Mouse (Mus musculus) B cell, adult 62 days (primary cell): ENCODE results near the gene Dynlt1f. TPM values are rescaled to one million over a fixed set of nuclear protein-coding genes. Genes with fewer than 3 reads are reported as not detected.

Experiments used
- total RNA-seq: library from RNA; stranded (reverse); gene quantifications from 4 replicates; pipeline ENCODE4 v1.2.4, GENCODE M21; 2023

The Dynlt1f gene
- 95.4 to 121 TPM (median 97.6 TPM) in 4 replicates for total RNA-seq

DNA sequence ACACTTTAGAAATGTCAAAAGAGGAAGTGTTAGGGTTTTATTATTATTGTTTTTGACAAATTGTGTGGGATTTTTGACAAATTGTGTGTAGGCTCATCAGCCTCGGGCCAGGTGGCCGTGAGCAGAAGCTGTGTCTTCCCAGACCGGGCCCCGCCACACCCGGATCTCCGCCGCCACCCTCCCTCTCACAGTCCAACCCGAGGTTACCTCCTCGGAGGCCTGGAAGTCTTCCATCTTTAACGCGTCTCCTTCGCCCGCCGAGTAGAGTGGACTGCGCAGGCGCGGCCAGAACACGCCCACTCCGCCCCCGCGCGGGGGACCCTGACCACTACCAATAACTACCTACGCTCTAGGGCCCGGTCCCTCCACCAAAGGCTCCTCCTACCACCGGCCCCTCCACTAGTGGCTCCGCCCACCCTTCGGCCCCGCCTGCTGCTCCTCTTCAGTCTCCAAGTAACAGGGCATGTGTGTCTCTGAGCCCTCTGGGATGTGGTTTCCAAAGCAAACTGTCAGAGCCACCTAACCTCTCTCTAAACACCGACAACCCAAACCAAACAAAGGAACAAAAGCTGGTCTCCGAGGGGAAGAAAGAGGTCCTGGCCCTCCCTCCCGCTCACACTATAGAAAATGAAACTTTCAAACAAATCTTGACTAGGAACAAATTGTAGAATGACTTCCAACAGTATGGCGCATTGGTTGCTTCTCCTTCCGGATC lies at the start of gene Dynlt1f:
TSS of gene Dynlt1f (minus strand) at position 334 of the 715 bp plus-strand sequence.

DNA sequence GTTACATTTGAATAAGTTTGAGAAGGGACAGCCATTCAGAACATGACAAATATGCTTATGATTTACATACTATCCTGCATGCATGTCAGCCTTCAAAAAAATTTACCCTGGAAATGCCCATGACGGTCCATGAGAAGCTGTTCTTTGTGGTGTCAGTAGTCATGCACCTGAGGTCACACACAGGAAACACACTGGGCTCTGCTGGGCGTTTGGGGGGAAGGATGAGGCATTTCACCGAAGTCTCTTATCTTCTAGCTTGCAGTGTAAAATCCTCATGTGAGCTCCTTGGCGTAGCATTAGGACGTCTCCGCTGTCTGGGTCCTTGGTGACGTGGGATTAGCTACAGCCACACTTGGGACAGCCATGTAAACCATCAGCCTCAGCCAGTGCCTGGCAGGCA lies 3.1 kb upstream of the Dynlt1f start, which contains the start of gene Sytl3:
TSS of gene Sytl3 (plus strand) at position 293 of the 400 bp plus-strand sequence.

DNA sequence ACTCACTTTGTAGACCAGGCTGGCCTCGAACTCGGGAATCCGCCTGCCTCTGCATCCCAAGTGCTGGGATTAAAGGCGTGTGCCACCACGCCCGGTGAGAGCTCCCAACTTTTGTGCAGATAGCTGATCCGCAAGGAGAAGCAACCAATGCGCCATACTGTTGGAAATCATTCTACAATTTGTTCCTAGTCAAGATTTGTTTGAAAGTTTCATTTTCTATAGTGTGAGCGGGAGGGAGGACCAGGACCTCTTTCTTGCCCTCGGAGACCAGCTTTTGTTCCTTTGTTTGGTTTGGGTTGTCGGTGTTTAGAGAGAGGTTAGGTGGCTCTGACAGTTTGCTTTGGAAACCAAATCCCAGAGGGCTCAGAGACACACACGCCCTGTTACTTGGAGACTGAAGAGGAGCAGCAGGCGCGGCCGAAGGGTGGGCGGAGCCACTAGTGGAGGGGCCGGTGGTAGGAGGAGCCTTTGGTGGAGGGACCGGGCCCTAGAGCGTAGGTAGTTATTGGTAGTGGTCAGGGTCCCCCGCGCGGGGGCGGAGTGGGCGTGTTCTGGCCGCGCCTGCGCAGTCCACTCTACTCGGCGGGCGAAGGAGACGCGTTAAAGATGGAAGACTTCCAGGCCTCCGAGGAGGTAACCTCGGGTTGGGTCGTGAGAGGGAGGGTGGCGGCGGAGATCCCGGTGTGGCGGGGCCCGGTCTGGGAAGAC lies 54.3 kb downstream of the Dynlt1f start, which contains the start of gene Dynlt1c:
TSS of gene Dynlt1c (plus strand) at position 468 of the 708 bp plus-strand sequence.

Other genes with a start within 250 kb of the Dynlt1f start
- 80.9 to 89.4 TPM (median 83.0 TPM) in 4 replicates for gene Dynlt1b, start 225.8 kb downstream of the Dynlt1f start, total RNA-seq
- gene Dynlt1c, start 54.2 kb downstream of the Dynlt1f start, total RNA-seq, result 24.9 to 36.0 TPM (median 29.9 TPM) in 4 replicates
- gene Sytl3, start 3.2 kb upstream of the Dynlt1f start, total RNA-seq, result 2.8 to 4.2 TPM (median 3.2 TPM) in 4 replicates
- gene Ezr, start 126.9 kb upstream of the Dynlt1f start, total RNA-seq, result 498 to 517 TPM (median 512 TPM) in 4 replicates